Mouse (Mus musculus): Measurements from ENCODE around the gene Pacs1.

- TF ChIP-seq POLR2A (IDR thresholded peaks at IDR 0.05; ENCODE audit: extremely low read depth, insufficient read depth, low read length) (no peak), CTCF (IDR thresholded peaks at IDR 0.05; ENCODE audit: low read depth, low read length) (peak; percentile 54)
These were observed 121.6 kb downstream of the Pacs1 start for GRCm38 (mm10) chr19:5151331-5151730.

All from liver, adult 2 months (tissue).